Mouse (Mus musculus): ENCODE results near the gene Tff2.

The Tff2 gene

GRCm38 (mm10) chr17:31136291-31136690 lies 7.8 kb downstream of the Tff2 start:
- DNase-seq (ENCODE audit: low spot score in 2 of 2) = no peak

GRCm38 (mm10) chr17:31134913-31135312 lies 9.2 kb downstream of the Tff2 start:
- no peak for DNase-seq (ENCODE audit: low spot score in 2 of 2)

GRCm38 (mm10) chr17:31133776-31134175 lies 10.3 kb downstream of the Tff2 start:
- DNase-seq (ENCODE audit: low spot score in 2 of 2) = no peak

- DNase-seq (ENCODE audit: low spot score in 2 of 2) = no peak
Measured at GRCm38 (mm10) chr17:31131269-31131821, 12.7 kb downstream of the Tff2 start.

GRCm38 (mm10) chr17:31129452-31129851 lies 14.6 kb downstream of the Tff2 start, which contains the start of gene Tff3:
Gene Tff3 (minus strand): TSS chr17:31129646.
- DNase-seq (ENCODE audit: low spot score in 2 of 2) = no peak

- no peak for DNase-seq (ENCODE audit: low spot score in 2 of 2)
Measured at GRCm38 (mm10) chr17:31128708-31129318, 15.3 kb downstream of the Tff2 start.

- no peak for DNase-seq (ENCODE audit: low spot score in 2 of 2)
Measured at GRCm38 (mm10) chr17:31125548-31126266, 18.4 kb downstream of the Tff2 start.

- DNase-seq (ENCODE audit: low spot score in 2 of 2) = peak in 1 of 2 experiments; percentile 42
Measured at GRCm38 (mm10) chr17:31121975-31122374, 22.1 kb downstream of the Tff2 start.

- peak; percentile 57 to 77 for DNase-seq (ENCODE audit: low spot score in 2 of 2)
Measured at GRCm38 (mm10) chr17:31119429-31119828, 24.7 kb downstream of the Tff2 start.

GRCm38 (mm10) chr17:31117946-31118345 lies 26.1 kb downstream of the Tff2 start:
- DNase-seq (ENCODE audit: low spot score in 2 of 2) = no peak

- DNase-seq (ENCODE audit: low spot score in 2 of 2) = no peak
Measured at GRCm38 (mm10) chr17:31116063-31116462, 28.0 kb downstream of the Tff2 start.

GRCm38 (mm10) chr17:31113191-31113856 lies 30.8 kb downstream of the Tff2 start:
- DNase-seq (ENCODE audit: low spot score in 2 of 2) = no peak

GRCm38 (mm10) chr17:31108388-31108787 lies 35.7 kb downstream of the Tff2 start:
- DNase-seq (ENCODE audit: low spot score in 2 of 2) = no peak

- DNase-seq (ENCODE audit: low spot score in 2 of 2) = no peak
Measured at GRCm38 (mm10) chr17:31103823-31104222, 40.3 kb downstream of the Tff2 start.

GRCm38 (mm10) chr17:31103007-31103570 lies 41.0 kb downstream of the Tff2 start:
- no peak for DNase-seq (ENCODE audit: low spot score in 2 of 2)

GRCm38 (mm10) chr17:31098788-31099187 lies 45.3 kb downstream of the Tff2 start:
- DNase-seq (ENCODE audit: low spot score in 2 of 2) = no peak

GRCm38 (mm10) chr17:31096893-31097292 lies 47.2 kb downstream of the Tff2 start:
- DNase-seq (ENCODE audit: low spot score in 2 of 2) = no peak

GRCm38 (mm10) chr17:31095570-31095969 lies 48.5 kb downstream of the Tff2 start:
- no peak for DNase-seq (ENCODE audit: low spot score in 2 of 2)

- no peak for DNase-seq (ENCODE audit: low spot score in 2 of 2)
Measured at GRCm38 (mm10) chr17:31094781-31095180, 49.3 kb downstream of the Tff2 start.

Data from frontal cortex, postnatal 10 days (tissue).